Mouse (Mus musculus) adrenal gland, postnatal 36 days (tissue): ENCODE data around the gene Asxl2. TPM values are rescaled to one million over a fixed set of nuclear protein-coding genes. Genes with fewer than 3 reads are reported as not detected.
"Not testable (repeated sequence)": the region's sequence is repeated elsewhere in the genome, so short reads cannot be mapped to it uniquely, and the experiment has no call there.

Experiments
- DNase-seq, 2 experiments: peaks; one replicate each; pipeline ENCODE4 v3.0.0; 2021; ENCODE audit warnings: mixed read lengths in 1 of 2
- long read RNA-seq, 2 experiments: library from polyadenylated mRNA; stranded (forward); transcript quantifications; one replicate each; pipeline ENCODE4 v2.0.0; 2021; ENCODE audit warnings: borderline sequencing depth in 2 of 2
- total RNA-seq, 2 experiments: library from RNA; stranded (reverse); gene quantifications; 2 replicates each; pipeline ENCODE4 v1.2.3; 2021

Gene Asxl2
- total RNA-seq, result 10 to 100 TPM; 32.7 to 39.6 TPM
- long read RNA-seq, experiment 1, partial matches to known transcripts, result 0 of 1 reads
- long read RNA-seq, experiment 1, other reads (novel, unspliced or antisense), result 1 of 1 reads
- long read RNA-seq, experiment 2, result 0 reads

- peak; percentile 100 for DNase-seq
Observed at GRCm38 (mm10) chr12:3426530-3427034, at the start of gene Asxl2. Asxl2 (plus strand) TSS chr12:3426857.

- no peak for DNase-seq
Observed at GRCm38 (mm10) chr12:3377190-3377589, 49.5 kb upstream of the Asxl2 start.

GRCm38 (mm10) chr12:3377755-3378154 lies 48.9 kb upstream of the Asxl2 start:
- peak in 1 of 2 experiments; percentile 45 for DNase-seq

- DNase-seq, result peak; percentile 73 to 78
Observed at GRCm38 (mm10) chr12:3384860-3385259, 41.8 kb upstream of the Asxl2 start.

GRCm38 (mm10) chr12:3385271-3385670 lies 41.4 kb upstream of the Asxl2 start:
- DNase-seq, result no peak

- DNase-seq, result no peak
Observed at GRCm38 (mm10) chr12:3385940-3386339, 40.7 kb upstream of the Asxl2 start.

- no peak for DNase-seq
Observed at GRCm38 (mm10) chr12:3387891-3388290, 38.8 kb upstream of the Asxl2 start.

GRCm38 (mm10) chr12:3389394-3389793 lies 37.3 kb upstream of the Asxl2 start:
- peak; percentile 80 to 86 for DNase-seq

- no peak for DNase-seq
Observed at GRCm38 (mm10) chr12:3390071-3390470, 36.6 kb upstream of the Asxl2 start.

GRCm38 (mm10) chr12:3390577-3391262 lies 35.9 kb upstream of the Asxl2 start:
- peak; percentile 90 to 94 for DNase-seq

- DNase-seq, result no peak
Observed at GRCm38 (mm10) chr12:3391276-3391675, 35.4 kb upstream of the Asxl2 start.

- no peak for DNase-seq
Observed at GRCm38 (mm10) chr12:3393140-3393539, 33.5 kb upstream of the Asxl2 start.

- DNase-seq, result no peak
Observed at GRCm38 (mm10) chr12:3396931-3397330, 29.7 kb upstream of the Asxl2 start.

- not testable (repeated sequence) for DNase-seq
Observed at GRCm38 (mm10) chr12:3405662-3406061, 21.0 kb upstream of the Asxl2 start.

- DNase-seq, result no peak
Observed at GRCm38 (mm10) chr12:3406585-3406984, 20.1 kb upstream of the Asxl2 start.

GRCm38 (mm10) chr12:3414956-3415355 lies 11.7 kb upstream of the Asxl2 start:
- DNase-seq, result no peak

- no peak for DNase-seq
Observed at GRCm38 (mm10) chr12:3418761-3419160, 7.9 kb upstream of the Asxl2 start.

GRCm38 (mm10) chr12:3420519-3420918 lies 6.1 kb upstream of the Asxl2 start:
- DNase-seq, result no peak

GRCm38 (mm10) chr12:3422786-3423185 lies 3.9 kb upstream of the Asxl2 start:
- DNase-seq, result no peak

GRCm38 (mm10) chr12:3424179-3424578 lies 2.5 kb upstream of the Asxl2 start:
- DNase-seq, result peak in 1 of 2 experiments; percentile 18

- DNase-seq, result peak; percentile 39 to 41
Observed at GRCm38 (mm10) chr12:3425375-3426341, 999 bp upstream of the Asxl2 start.

GRCm38 (mm10) chr12:3427067-3427889 lies 621 bp downstream of the Asxl2 start:
- peak; percentile 77 to 78 for DNase-seq
